Mouse (Mus musculus) hindbrain, embryonic 14.5 days (tissue): Measurements from ENCODE around the gene Rnf220. TPM values are rescaled to one million over a fixed set of nuclear protein-coding genes. Genes with fewer than 3 reads are reported as not detected.
A peak's percentile ranks its signal among the peaks of the same experiment; 100 is the strongest.

ENCODE experiments used
- ATAC-seq: fragments of 200-750 bp; cut with Nextera tagmentation; 2 replicates; pipeline ENCODE4 v1.8.0; 2017; ENCODE audit warnings: moderate number of reproducible peaks, mild to moderate bottlenecking, moderate TSS enrichment, moderate library complexity; ENCODE audit not compliant: low FRiP score
- DNase-seq: peaks from one replicate; pipeline ENCODE4 v3.0.0-alpha.2; 2015; ENCODE audit warnings: low spot score
- H3K27ac ChIP-seq: fragments of 300-500 bp; sonication (generic); 2 replicates; pipeline ENCODE4 v1.5.1; 2014; ENCODE audit warnings: mild to moderate bottlenecking, moderate library complexity
- H3K27me3 ChIP-seq: fragments of 300-500 bp; sonication (generic); 2 replicates; pipeline ENCODE4 v1.6.1; 2014; ENCODE audit warnings: mild to moderate bottlenecking, low read length, mixed read lengths; ENCODE audit not compliant: control insufficient read depth, insufficient read depth
- H3K36me3 ChIP-seq: fragments of 300-500 bp; sonication (generic); replicated peaks from 2 replicates; pipeline ENCODE4 v1.6.1; 2014; ENCODE audit not compliant: control insufficient read depth, insufficient read depth
- H3K4me1 ChIP-seq: fragments of 300-500 bp; sonication (generic); replicated peaks from 2 replicates; pipeline ENCODE4 v1.6.1; 2014; ENCODE audit warnings: antibody characterized with exemption, low read length, mixed read lengths; ENCODE audit not compliant: control insufficient read depth, insufficient read depth
- H3K4me2 ChIP-seq: fragments of 300-500 bp; sonication (generic); replicated peaks from 2 replicates; pipeline ENCODE4 v1.6.1; 2014; ENCODE audit warnings: mild to moderate bottlenecking, moderate library complexity
- H3K4me3 ChIP-seq: fragments of 300-500 bp; sonication (generic); replicated peaks from 2 replicates; pipeline ENCODE4 v1.5.1; 2014; ENCODE audit warnings: mild to moderate bottlenecking, low read length
- H3K9ac ChIP-seq: fragments of 300-500 bp; sonication (generic); 2 replicates; pipeline ENCODE4 v1.6.1; 2014
- H3K9me3 ChIP-seq: fragments of 300-500 bp; sonication (generic); 2 replicates; pipeline ENCODE4 v1.6.1; 2016; ENCODE audit warnings: low read length; ENCODE audit not compliant: control insufficient read depth
- WGBS: fragments of 180-500 bp; shearing (Covaris S2); extraction: QIAGEN DNeasy Blood & Tissue Kit; methylation state at CpG from one replicate; pipeline ENCODE4 v1.1.7; 2014; 5-methylcytosine and 5-hydroxymethylcytosine counted together
- polyA plus RNA-seq: library from polyadenylated mRNA; unstranded; fragments of >200 nt; fragmentation: Nextera tagmentation; extraction: Ambion mirVana; gene quantifications from 2 replicates; pipeline ENCODE4 v1.2.1, GENCODE M21; 2014

Gene Rnf220
- polyA plus RNA-seq, 1 experiment from 2014 or later: 94.0 TPM

DNA sequence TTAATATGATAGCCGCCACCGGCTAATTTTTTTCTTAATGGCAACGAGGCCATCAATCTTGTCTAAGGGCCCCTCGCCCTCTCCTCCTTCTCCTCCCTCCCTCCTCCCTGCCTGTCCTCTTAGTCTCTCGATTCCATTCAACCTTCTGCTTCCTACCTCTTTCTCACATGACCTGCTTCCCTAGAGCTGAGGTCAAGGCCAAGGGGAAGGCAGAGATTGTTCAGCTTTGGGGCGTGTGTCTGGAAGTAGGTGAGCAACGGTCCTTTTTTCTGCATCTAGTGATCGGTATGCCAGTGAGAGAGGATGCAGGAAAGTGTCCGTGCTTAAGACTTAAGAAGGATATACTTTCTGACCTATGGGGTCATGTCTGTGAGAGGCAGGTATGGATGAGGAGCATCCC is 199.0 kb downstream of the Rnf220 start:
- Histone ChIP-seq H3K9me3 (no peaks in the 10 kb centered on the region), H3K36me3 (no peaks in the 10 kb centered on the region), H3K27me3 (peaks cover 15% of the 10 kb centered on the region), H3K9ac (no peak overlapping the region), H3K4me2 (no peak overlapping the region), H3K4me1 (peaks cover 6% of the 10 kb centered on the region), H3K4me3 (no peak overlapping the region), H3K27ac (no peak overlapping the region)
- no peak for DNase-seq
- 66% methylated on average over 9 of the region's 9 CpGs for WGBS
- no peak for ATAC-seq

DNA sequence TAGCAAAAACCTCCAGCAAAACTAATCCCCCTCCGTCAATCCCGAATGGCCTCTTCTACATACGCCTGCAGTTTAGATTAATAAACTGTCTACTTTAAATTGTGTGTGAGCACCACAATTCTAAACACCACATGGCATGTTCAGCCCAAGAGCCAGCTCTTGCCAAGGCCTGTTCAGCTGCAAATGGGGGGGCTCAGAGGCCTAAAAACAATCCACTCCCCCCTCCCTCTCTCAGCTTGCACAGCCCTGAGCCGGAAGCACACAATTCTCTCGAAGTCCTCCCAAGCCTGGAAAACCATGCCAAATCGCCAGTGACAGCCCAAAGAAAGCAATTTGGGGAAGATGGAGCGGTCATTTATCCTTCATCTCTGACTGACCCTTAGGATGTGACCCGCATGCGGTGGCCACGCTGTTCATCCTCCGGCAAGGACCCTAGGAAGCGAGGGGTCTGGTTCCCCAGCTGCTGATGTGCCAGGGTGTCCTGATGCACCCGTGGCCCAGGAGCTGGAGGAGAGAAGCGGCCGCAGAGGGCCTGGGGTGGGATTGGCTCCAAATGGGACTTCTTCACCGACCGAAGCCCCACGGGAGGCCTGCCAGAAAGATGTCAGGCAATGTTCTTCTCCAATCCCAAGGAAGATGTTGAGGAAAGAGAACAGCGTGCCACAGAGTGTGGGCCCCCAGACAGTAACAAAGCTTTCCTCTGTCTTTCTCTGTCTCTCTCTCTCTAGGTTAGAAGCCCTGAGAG is 199.8 kb downstream of the Rnf220 start:
- Histone ChIP-seq H3K4me2 (no peak overlapping the region), H3K4me1 (peaks cover 6% of the 10 kb centered on the region), H3K36me3 (no peaks in the 10 kb centered on the region), H3K27me3 (peaks cover 7% of the 10 kb centered on the region), H3K4me3 (no peak overlapping the region), H3K9ac (no peak overlapping the region), H3K9me3 (no peaks in the 10 kb centered on the region), H3K27ac (no peak overlapping the region)
- no peak for DNase-seq
- no peak for ATAC-seq
- 63% methylated on average over 19 of the region's 19 CpGs for WGBS

GRCm38 (mm10) chr4:117291696-117292095 is 205.2 kb downstream of the Rnf220 start:
- 96% methylated on average over 2 of the region's 2 CpGs for WGBS
- no peak overlapping the region for H3K4me2 ChIP-seq
- peaks cover 8% of the 10 kb centered on the region for H3K36me3 ChIP-seq
- peaks cover 14% of the 10 kb centered on the region for H3K4me1 ChIP-seq
- ATAC-seq (no peak), DNase-seq (no peak)
- no peaks in the 10 kb centered on the region; the same call in 1 of the 2 replicates for H3K27me3 ChIP-seq
- H3K9ac ChIP-seq: no peak overlapping the region
- H3K9me3 ChIP-seq: no peaks in the 10 kb centered on the region
- H3K4me3 ChIP-seq: no peak overlapping the region
- no peak overlapping the region for H3K27ac ChIP-seq

DNA sequence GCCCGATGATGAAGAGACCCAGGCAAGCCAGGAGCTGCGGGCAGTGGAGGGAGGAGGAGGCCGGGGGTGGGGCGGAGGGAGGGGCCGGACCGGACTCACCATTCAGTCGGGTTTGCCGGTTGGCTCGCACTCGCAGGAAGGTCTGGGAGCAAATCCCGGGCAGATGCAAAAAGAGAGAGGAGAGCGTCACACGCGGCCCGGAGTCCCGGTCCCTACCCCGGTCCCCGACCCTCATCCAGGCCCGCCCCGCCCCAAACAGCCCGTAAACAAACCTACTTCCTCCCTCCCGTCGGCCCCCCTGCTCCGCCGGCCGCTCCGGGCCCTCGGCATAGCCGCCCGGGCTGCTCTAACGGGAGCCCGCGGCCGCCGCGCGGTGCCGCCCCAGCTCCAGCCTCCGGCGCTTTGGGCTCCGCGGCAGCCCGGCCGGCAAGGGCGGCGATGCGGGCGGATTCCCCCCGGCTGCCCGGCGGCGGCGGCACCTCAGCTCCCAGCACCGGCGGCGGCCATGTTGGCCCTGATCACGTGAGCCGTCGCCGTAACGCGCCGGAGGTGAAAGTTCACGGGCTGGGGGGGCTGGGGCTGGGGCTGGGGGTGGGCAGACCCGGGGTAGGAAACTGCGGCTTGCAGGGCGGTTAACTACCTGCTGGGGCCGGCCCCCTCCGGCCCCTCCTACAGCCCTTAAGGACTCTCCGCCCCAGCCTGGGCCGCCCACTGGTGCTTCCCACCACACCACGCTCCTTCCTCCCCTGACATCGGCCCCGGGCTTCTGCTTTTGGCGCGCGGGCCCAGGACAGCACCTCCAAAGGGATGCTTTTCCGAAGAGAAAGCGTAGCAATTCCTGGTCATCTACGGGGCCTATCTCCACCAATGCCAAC is 207.7 kb downstream of the Rnf220 start:
- Histone ChIP-seq H3K4me2 (peak overlapping the region; percentile 75), H3K27ac (peak overlapping the region; percentile 89), H3K9me3 (no peaks in the 10 kb centered on the region), H3K36me3 (peaks cover 32% of the 10 kb centered on the region), H3K27me3 (no peaks in the 10 kb centered on the region), H3K4me1 (peaks cover 36% of the 10 kb centered on the region), H3K4me3 (peak overlapping the region; percentile 73), H3K9ac (peak overlapping the region; percentile 78)
- ATAC-seq (peak; percentile 80), DNase-seq (peak; percentile 71)
- WGBS: 1% methylated on average over 59 of the region's 80 CpGs

GRCm38 (mm10) chr4:117288277-117288926 is 208.4 kb downstream of the Rnf220 start:
- no peaks in the 10 kb centered on the region for H3K27me3 ChIP-seq
- peaks cover 44% of the 10 kb centered on the region for H3K4me1 ChIP-seq
- H3K9me3 ChIP-seq: no peaks in the 10 kb centered on the region
- peak overlapping the region; percentile 73 for H3K4me3 ChIP-seq
- H3K36me3 ChIP-seq: peaks cover 37% of the 10 kb centered on the region
- 18% methylated on average over 25 of the region's 25 CpGs for WGBS
- ATAC-seq: no peak
- DNase-seq: no peak
- peak overlapping the region; percentile 78 for H3K9ac ChIP-seq
- peak overlapping the region; percentile 89 for H3K27ac ChIP-seq
- peak overlapping the region; percentile 75 for H3K4me2 ChIP-seq

DNA sequence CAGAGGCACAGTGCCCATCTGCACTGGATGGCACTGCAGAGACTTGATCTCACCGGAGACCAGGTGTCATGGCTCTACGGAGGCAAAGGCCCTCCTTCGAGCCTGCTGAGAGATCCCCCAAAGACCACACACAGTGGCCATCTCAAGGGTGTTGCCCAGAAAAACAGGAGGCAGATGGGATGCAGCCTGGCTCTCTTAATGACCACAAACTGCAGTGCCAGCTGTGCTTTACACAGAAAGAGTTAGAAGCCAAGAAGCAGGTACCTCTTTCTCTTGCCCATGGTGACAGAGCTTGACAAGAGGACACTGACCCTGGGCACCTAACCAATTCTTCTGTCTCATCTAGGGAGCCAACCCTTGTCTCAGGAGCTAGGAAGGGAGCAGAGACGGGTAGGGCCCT is 212.5 kb downstream of the Rnf220 start:
- ATAC-seq: no peak
- H3K9me3 ChIP-seq: no peaks in the 10 kb centered on the region

DNA sequence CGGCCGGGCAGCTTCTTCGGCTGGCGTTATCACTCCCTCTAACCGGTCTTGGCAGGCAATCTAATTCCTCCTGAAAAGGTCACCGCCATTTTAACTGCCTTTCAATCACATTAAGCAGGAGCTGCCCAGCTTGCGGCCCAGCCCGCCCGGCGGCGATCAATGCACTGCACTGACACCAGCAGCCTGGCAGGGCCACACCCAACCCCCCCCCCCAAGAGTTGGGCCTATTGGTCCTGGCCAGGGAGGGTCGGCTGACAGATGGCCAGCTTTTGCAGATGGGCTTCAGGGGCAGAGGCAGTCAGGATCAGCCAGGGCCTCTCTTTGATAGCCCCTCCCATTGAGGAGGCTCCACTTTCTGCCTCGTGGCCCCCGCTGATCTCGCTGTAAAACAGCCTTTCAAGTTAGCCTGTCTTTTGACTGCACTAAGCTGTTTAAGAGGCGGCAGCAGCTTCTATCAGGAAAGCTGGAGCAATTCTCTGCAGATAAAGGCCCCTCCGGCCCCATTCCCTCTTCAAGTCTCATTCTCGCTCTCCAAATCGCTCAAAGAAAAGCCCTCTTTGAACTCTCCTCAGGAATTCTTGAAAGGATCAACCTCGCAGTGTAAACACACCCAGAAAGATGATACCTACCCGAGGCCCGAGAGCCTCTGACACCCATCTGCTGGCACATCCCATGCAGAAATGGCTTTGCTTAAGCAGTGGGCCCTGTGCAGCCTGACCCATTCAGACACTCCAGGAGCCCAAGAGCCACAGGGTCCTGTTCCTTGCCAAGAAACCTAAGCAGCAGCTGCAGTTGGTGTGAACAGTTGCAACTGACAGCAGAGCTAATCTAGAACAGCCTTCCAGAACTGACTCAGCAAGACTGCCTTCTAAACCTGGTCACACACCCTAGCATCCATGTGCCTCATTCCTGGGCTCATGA is 213.3 kb downstream of the Rnf220 start:
- Histone ChIP-seq H3K27ac (peak overlapping the region; percentile 68), H3K4me3 (no peak overlapping the region), H3K9ac (peak overlapping the region; percentile 21; the same call in 1 of the 2 replicates), H3K27me3 (no peaks in the 10 kb centered on the region), H3K36me3 (peaks cover 43% of the 10 kb centered on the region), H3K4me1 (peaks cover 56% of the 10 kb centered on the region), H3K9me3 (no peaks in the 10 kb centered on the region), H3K4me2 (no peak overlapping the region)
- WGBS: 17% methylated on average over 22 of the region's 22 CpGs
- DNase-seq (no peak), ATAC-seq (peak; percentile 41)

More for the DNA sequence above, 212.5 kb downstream of the Rnf220 start:
- no peak overlapping the region for H3K9ac ChIP-seq
- H3K36me3 ChIP-seq: peaks cover 43% of the 10 kb centered on the region
- H3K4me2 ChIP-seq: no peak overlapping the region
- no peak for DNase-seq
- WGBS: 29% methylated on average over 4 of the region's 4 CpGs
- H3K4me1 ChIP-seq: peaks cover 59% of the 10 kb centered on the region
- no peaks in the 10 kb centered on the region for H3K27me3 ChIP-seq
- peak overlapping the region; percentile 68; the same call in 1 of the 2 replicates for H3K27ac ChIP-seq
- H3K4me3 ChIP-seq: no peak overlapping the region

GRCm38 (mm10) chr4:117281090-117281845 is 215.6 kb downstream of the Rnf220 start:
- peak overlapping the region; percentile 34; the same call in 1 of the 2 replicates for H3K27ac ChIP-seq
- H3K4me1 ChIP-seq: peaks cover 42% of the 10 kb centered on the region
- no peak overlapping the region for H3K4me2 ChIP-seq
- no peaks in the 10 kb centered on the region for H3K27me3 ChIP-seq
- H3K9ac ChIP-seq: no peak overlapping the region
- no peak overlapping the region for H3K4me3 ChIP-seq
- H3K9me3 ChIP-seq: no peaks in the 10 kb centered on the region
- 53% methylated on average over 19 of the region's 19 CpGs for WGBS
- no peak for DNase-seq
- peaks cover 50% of the 10 kb centered on the region for H3K36me3 ChIP-seq
- no peak for ATAC-seq
